Mouse (Mus musculus) heart, postnatal 0 days (tissue): ENCODE results near the gene Erbb4.

Experiments used
- CTCF ChIP-seq: IDR thresholded peaks from 2 replicates; pipeline ENCODE4 v1.5.1; 2016; ENCODE audit warnings: antibody characterized with exemption, control low read depth, low read depth
- EP300 ChIP-seq: IDR thresholded peaks from 2 replicates; pipeline ENCODE4 v1.6.1; 2016; ENCODE audit warnings: antibody characterized with exemption, low read depth

DNA sequence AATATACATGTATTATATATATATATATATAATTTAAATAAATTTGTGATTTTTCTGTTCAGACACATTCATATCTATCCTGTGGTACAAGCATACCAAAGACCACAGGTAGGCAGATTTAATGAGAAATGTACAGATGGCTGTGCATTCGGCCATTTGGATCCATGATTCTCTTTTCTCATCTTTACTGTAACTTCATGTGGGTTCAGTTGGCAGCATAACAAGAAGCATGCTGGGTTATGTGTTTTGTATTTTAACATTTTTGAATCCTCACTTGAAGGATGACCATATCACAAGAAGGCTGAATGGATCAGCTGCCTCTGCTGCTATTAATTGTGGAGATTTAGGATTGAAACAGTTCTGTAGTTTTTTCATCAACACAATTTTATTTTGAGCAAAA lies 656.6 kb downstream of the Erbb4 start:
- TF ChIP-seq EP300 (no peak), CTCF (no peak)
